Mouse (Mus musculus) embryonic facial prominence, embryonic 10.5 days (tissue): ENCODE measurements around the gene Mrpl28. TPM values are rescaled to one million over a fixed set of nuclear protein-coding genes. Genes with fewer than 3 reads are reported as not detected.
"Not testable (repeated sequence)": the region's sequence is repeated elsewhere in the genome, so short reads cannot be mapped to it uniquely, and the experiment has no call there.

ENCODE experiments used
- DNase-seq: peaks from one replicate; pipeline ENCODE4 v3.0.0-alpha.2; 2017; ENCODE audit warnings: low spot score
- H3K27ac ChIP-seq: fragments of 300-500 bp; sonication (generic); replicated peaks from 2 replicates; pipeline ENCODE4 v1.5.1; 2016; ENCODE audit warnings: mild to moderate bottlenecking
- H3K27me3 ChIP-seq: fragments of 300-500 bp; sonication (generic); replicated peaks from 2 replicates; pipeline ENCODE4 v1.6.1; 2016; ENCODE audit warnings: low read depth, mild to moderate bottlenecking; ENCODE audit not compliant: poor library complexity, severe bottlenecking
- H3K36me3 ChIP-seq: fragments of 300-500 bp; sonication (generic); replicated peaks from 2 replicates; pipeline ENCODE4 v1.6.1; 2016; ENCODE audit warnings: mild to moderate bottlenecking, moderate library complexity
- H3K4me1 ChIP-seq: fragments of 300-500 bp; sonication (generic); 2 replicates; pipeline ENCODE4 v1.6.1; 2016
- H3K4me3 ChIP-seq: fragments of 300-500 bp; sonication (generic); 2 replicates; pipeline ENCODE4 v1.5.1; 2016; ENCODE audit warnings: mild to moderate bottlenecking, moderate library complexity
- H3K9me3 ChIP-seq: fragments of 300-500 bp; sonication (generic); 2 replicates; pipeline ENCODE4 v1.6.1; 2016; ENCODE audit warnings: mild to moderate bottlenecking
- WGBS: fragments of 180-500 bp; shearing (Covaris S2); methylation state at CpG from one replicate; pipeline ENCODE4 v1.1.7; 2016; 5-methylcytosine and 5-hydroxymethylcytosine counted together
- polyA plus RNA-seq: library from polyadenylated mRNA; unstranded; fragments of >200 nt; fragmentation: Nextera tagmentation; extraction: Ambion mirVana; gene quantifications from 2 replicates; pipeline ENCODE4 v1.2.1, GENCODE M21; 2016

Mrpl28 gene
- polyA plus RNA-seq, 1 experiment from 2014 or later: 289 TPM

GRCm38 (mm10) chr17:26105619-26106018 is 17.7 kb upstream of the Mrpl28 start:
- no peak for DNase-seq
- Histone ChIP-seq H3K27me3 (peaks cover 18% of the 10 kb centered on the region), H3K36me3 (no peaks in the 10 kb centered on the region), H3K9me3 (no peaks in the 10 kb centered on the region), H3K4me1 (peaks cover 7% of the 10 kb centered on the region), H3K4me3 (no peak overlapping the region), H3K27ac (no peak overlapping the region)
- 75% methylated on average over 4 of the region's 4 CpGs for WGBS

GRCm38 (mm10) chr17:26110156-26110555 is 13.1 kb upstream of the Mrpl28 start:
- no peak for DNase-seq
- peaks cover 63% of the 10 kb centered on the region for H3K27me3 ChIP-seq

GRCm38 (mm10) chr17:26111024-26111423 is 12.3 kb upstream of the Mrpl28 start:
- Histone ChIP-seq H3K4me1 (peaks cover 26% of the 10 kb centered on the region), H3K27ac (no peak overlapping the region), H3K27me3 (peaks cover 72% of the 10 kb centered on the region), H3K4me3 (0 out of 2 replicates have a peak overlapping the region, but pooled peaks have one; percentile 0), H3K36me3 (no peaks in the 10 kb centered on the region), H3K9me3 (no peaks in the 10 kb centered on the region)
- 1% methylated on average over 4 of the region's 4 CpGs for WGBS
- no peak for DNase-seq

More at GRCm38 (mm10) chr17:26110156-26110555, 13.1 kb upstream of the Mrpl28 start:
- H3K4me1 ChIP-seq: peaks cover 26% of the 10 kb centered on the region
- no peak overlapping the region for H3K4me3 ChIP-seq
- H3K27ac ChIP-seq: no peak overlapping the region
- H3K36me3 ChIP-seq: no peaks in the 10 kb centered on the region
- WGBS: 18% methylated on average over 4 of the region's 4 CpGs
- H3K9me3 ChIP-seq: no peaks in the 10 kb centered on the region

GRCm38 (mm10) chr17:26111722-26112121 is 11.6 kb upstream of the Mrpl28 start:
- 18% methylated on average over 4 of the region's 4 CpGs for WGBS
- H3K4me3 ChIP-seq: no peak overlapping the region
- no peaks in the 10 kb centered on the region for H3K36me3 ChIP-seq
- peaks cover 79% of the 10 kb centered on the region for H3K27me3 ChIP-seq
- no peaks in the 10 kb centered on the region for H3K9me3 ChIP-seq
- H3K4me1 ChIP-seq: peaks cover 26% of the 10 kb centered on the region
- no peak overlapping the region for H3K27ac ChIP-seq
- no peak for DNase-seq

- peaks cover 89% of the 10 kb centered on the region for H3K27me3 ChIP-seq
- no peak for DNase-seq
Observed at GRCm38 (mm10) chr17:26112751-26113150, 10.5 kb upstream of the Mrpl28 start.

GRCm38 (mm10) chr17:26113181-26113948 is 9.9 kb upstream of the Mrpl28 start, which contains the start of gene Tmem8:
TSS of gene Tmem8 (plus strand) at chr17:26113299.
- no peaks in the 10 kb centered on the region for H3K9me3 ChIP-seq
- peak; percentile 77 for DNase-seq
- H3K4me1 ChIP-seq: peaks cover 26% of the 10 kb centered on the region
- peaks cover 95% of the 10 kb centered on the region for H3K27me3 ChIP-seq
- peak within 1 kb of the TSS; percentile 81 for H3K4me3 ChIP-seq
- under 1% methylated on average over 75 of the region's 75 CpGs for WGBS
- peak within 1 kb of the TSS; percentile 66 for H3K27ac ChIP-seq
- no peaks in the 10 kb centered on the region for H3K36me3 ChIP-seq

More at GRCm38 (mm10) chr17:26112751-26113150, 10.5 kb upstream of the Mrpl28 start:
- WGBS: 18% methylated on average over 14 of the region's 14 CpGs
- Histone ChIP-seq H3K27ac (no peak overlapping the region), H3K36me3 (no peaks in the 10 kb centered on the region), H3K4me1 (peaks cover 26% of the 10 kb centered on the region), H3K4me3 (peak overlapping the region; percentile 81), H3K9me3 (no peaks in the 10 kb centered on the region)

GRCm38 (mm10) chr17:26114061-26114460 is 9.2 kb upstream of the Mrpl28 start:
- Histone ChIP-seq H3K36me3 (no peaks in the 10 kb centered on the region), H3K4me1 (peaks cover 26% of the 10 kb centered on the region), H3K9me3 (no peaks in the 10 kb centered on the region), H3K27ac (no peak overlapping the region), H3K4me3 (peak overlapping the region; percentile 81), H3K27me3 (peaks cover 97% of the 10 kb centered on the region)
- DNase-seq: no peak
- 14% methylated on average over 8 of the region's 8 CpGs for WGBS

- not testable (repeated sequence) for DNase-seq, H3K4me3 ChIP-seq, H3K27ac ChIP-seq, H3K9me3 ChIP-seq, H3K36me3 ChIP-seq
- H3K4me1 ChIP-seq: peaks cover 26% of the 10 kb centered on the region
- WGBS: 69% methylated on average over 7 of the region's 7 CpGs
- H3K27me3 ChIP-seq: peaks cover 97% of the 10 kb centered on the region
Observed at GRCm38 (mm10) chr17:26114461-26114860, 8.8 kb upstream of the Mrpl28 start.

GRCm38 (mm10) chr17:26115205-26115898 is 7.9 kb upstream of the Mrpl28 start:
- Histone ChIP-seq H3K27me3 (peaks cover 96% of the 10 kb centered on the region), H3K4me1 (peaks cover 28% of the 10 kb centered on the region), H3K9me3 (no peaks in the 10 kb centered on the region), H3K36me3 (no peaks in the 10 kb centered on the region), H3K4me3 (no peak overlapping the region), H3K27ac (no peak overlapping the region)
- DNase-seq: no peak
- WGBS: 87% methylated on average over 7 of the region's 7 CpGs

GRCm38 (mm10) chr17:26115956-26116487 is 7.3 kb upstream of the Mrpl28 start:
- H3K9me3 ChIP-seq: no peaks in the 10 kb centered on the region
- H3K27me3 ChIP-seq: peaks cover 89% of the 10 kb centered on the region
- no peaks in the 10 kb centered on the region for H3K36me3 ChIP-seq
- no peak overlapping the region for H3K4me3 ChIP-seq
- peaks cover 27% of the 10 kb centered on the region for H3K4me1 ChIP-seq
- no peak overlapping the region for H3K27ac ChIP-seq
- 69% methylated on average over 3 of the region's 3 CpGs for WGBS
- no peak for DNase-seq

- no peaks in the 10 kb centered on the region for H3K9me3 ChIP-seq
- no peak for DNase-seq
- peaks cover 22% of the 10 kb centered on the region for H3K4me1 ChIP-seq
- no peaks in the 10 kb centered on the region for H3K36me3 ChIP-seq
- H3K27me3 ChIP-seq: peaks cover 82% of the 10 kb centered on the region
- 86% methylated on average over 17 of the region's 17 CpGs for WGBS
- no peak overlapping the region for H3K4me3 ChIP-seq
- no peak overlapping the region for H3K27ac ChIP-seq
Observed at GRCm38 (mm10) chr17:26116503-26117258, 6.6 kb upstream of the Mrpl28 start.
